Mouse (Mus musculus): Measurements from ENCODE around the gene Pigk.

The Pigk gene

GRCm38 (mm10) chr3:152855006-152855614, 141.2 kb downstream of the Pigk start:
- DNase-seq: no peak

GRCm38 (mm10) chr3:152856095-152856494, 142.2 kb downstream of the Pigk start:
- DNase-seq: no peak

GRCm38 (mm10) chr3:152861450-152861849, 147.6 kb downstream of the Pigk start:
- DNase-seq: no peak

- no peak for DNase-seq
These were observed 148.1 kb downstream of the Pigk start for GRCm38 (mm10) chr3:152861978-152862377.

- no peak for DNase-seq
These were observed 152.4 kb downstream of the Pigk start for GRCm38 (mm10) chr3:152866035-152866965.

DNA sequence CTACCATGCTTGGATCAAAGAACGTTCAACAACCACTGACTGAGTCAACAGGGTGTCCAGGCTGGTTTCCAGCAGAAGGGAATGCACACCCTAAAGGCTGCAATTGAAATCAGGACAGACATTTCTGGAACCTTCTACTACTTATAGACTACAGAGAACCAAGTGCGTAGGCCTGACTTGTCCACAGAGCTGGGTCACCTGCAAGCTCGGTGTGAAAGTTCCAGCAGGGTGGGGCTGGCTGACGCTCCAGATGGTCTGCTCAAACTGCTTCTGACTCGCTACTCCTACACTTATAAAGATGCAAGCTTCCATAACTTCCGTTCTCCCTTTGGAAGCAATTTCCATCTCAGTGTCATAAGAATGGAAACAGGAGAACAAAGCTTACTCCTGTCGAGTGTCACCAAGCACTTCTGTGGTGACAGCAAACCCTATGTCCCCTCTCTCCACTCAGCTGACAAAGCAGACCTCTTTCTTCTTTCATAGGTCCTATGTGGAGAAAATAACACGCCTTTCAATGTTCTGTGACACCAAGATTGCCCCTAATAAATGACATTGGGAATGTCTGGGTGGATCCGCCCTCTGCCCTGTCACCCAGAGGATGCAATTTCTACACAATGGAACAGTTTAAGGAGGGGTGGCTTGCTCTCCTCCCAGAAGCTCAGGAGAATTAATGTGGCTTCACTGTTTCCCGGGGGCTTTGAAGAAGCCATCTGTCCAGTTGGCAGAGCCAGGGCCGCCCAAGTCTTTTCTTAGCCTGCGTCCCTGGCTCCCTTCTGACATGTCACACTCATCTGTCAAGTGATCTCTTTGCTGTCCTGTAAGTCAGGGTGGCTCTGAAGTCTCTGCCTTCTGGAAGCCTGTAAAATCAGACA, 154.0 kb downstream of the Pigk start:
- no peak for DNase-seq

GRCm38 (mm10) chr3:152872054-152872453, 158.2 kb downstream of the Pigk start:
- no peak for DNase-seq

DNA sequence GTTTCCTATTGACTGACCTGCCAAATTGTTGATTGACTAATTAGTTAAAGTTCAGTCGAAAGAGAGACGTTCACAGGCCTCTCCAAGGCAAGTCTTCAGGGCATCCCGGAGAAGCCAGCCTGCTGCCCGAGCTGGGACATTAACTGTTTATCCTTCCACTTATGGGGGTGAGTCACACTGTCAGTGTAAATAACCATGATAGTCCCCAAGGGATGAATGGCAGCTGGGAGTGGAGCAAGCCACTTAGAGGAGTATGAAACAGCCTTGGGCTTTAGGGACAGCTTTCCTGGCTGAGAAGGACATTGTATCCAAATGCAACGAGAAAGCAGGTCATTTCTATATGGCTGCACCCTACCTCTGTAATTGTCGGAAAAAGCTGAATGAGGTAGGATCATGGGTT, 158.7 kb downstream of the Pigk start:
- DNase-seq: no peak

- no peak for DNase-seq
These were observed 160.8 kb downstream of the Pigk start for GRCm38 (mm10) chr3:152874431-152875355.

DNA sequence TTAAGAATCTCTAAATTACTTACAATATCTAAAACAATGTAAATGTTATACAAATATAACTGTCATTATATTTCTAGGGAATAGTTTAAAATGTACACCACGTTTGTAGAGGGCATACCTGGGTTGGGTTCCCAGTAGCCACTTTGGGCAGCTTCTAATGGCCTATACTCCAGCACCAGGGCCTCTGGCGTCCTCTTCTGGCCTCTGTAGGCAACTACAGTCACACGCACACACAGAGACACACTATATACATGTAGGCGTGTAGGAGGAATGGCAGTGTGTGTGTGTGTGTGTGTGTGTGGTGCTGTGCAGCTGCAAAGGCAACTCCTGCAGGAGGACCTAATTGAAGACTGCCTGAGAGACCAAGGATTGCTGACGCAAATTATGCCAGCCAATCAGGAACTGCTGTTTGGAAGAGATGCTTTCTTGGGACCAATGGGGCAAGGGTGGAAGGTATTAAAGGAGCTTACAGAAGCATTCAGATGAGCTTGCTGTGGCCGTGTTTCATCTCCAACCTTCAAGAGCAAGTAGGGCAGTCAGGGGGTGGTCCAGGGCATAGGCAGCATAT, 161.9 kb downstream of the Pigk start:
- DNase-seq: no peak

DNA sequence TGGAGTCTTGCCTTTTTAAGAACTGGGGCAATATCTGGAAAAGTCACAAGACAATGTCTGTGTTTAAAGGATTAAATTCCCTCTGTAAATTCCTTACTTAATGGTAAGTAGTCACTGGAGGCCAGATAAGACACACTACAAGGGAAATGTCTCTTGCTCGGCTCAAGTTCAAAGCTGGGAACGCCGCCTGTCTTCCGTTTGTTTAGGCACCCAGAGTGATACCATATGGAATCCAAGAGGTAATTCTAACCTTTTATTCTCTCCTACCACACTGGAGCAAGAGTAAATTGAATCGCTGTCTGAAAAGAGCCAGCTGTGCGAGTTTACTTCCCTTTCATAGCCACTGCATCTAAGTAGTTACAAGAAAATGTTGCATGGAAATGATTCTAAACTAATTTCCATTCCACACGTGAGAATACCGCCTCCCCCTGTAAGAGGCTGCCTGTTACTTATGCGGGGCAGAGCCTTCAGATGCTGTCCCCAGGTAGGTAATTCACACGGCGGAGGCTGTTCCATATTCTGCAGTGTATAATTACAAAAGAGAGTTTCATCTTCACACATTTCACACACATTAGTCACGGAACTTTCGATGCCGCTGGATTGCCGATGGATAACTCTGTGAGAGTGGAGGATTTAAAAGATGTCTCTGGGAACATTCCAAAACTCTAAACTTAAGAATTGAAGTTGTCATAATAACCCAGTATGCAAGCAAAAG, 166.4 kb downstream of the Pigk start:
- DNase-seq: no peak

DNA sequence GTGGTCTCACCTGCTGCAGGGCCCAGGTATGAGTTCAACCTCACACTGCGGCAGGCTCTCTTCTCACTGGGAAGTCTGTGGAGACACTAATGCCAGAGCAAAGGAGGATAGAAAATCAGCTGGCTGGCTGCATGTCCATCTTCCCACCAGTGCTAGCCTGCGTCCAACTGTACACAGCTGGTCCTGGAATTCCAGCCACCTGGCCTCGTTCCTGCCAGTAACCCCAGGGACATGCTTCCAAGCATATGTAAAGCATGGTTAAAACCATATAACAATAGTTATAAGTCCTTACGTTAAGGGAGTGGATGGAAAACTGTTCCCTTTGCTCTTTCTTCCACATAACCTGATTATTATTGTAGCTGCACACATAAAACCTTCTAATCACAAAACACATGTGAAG, 167.8 kb downstream of the Pigk start:
- DNase-seq: no peak

DNA sequence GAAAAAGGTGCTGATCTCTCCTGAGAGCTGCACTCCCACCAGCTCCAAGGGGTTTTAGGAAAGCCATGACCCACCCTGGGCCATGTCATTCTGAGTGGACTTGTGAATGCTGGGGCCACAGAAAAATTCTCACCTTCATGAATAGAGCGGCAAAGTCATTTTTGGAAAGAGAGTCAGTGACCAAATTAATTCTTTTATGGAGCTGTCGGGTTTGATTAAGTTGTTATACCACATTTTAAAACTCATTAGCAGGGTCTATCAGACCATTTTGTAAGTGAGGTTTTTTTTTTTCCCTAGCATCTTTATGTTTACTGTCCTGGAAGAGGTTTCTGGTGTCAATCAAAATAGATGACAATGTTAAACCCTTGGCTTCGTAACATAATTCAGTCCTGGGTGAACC, 169.7 kb downstream of the Pigk start:
- DNase-seq: no peak

DNA sequence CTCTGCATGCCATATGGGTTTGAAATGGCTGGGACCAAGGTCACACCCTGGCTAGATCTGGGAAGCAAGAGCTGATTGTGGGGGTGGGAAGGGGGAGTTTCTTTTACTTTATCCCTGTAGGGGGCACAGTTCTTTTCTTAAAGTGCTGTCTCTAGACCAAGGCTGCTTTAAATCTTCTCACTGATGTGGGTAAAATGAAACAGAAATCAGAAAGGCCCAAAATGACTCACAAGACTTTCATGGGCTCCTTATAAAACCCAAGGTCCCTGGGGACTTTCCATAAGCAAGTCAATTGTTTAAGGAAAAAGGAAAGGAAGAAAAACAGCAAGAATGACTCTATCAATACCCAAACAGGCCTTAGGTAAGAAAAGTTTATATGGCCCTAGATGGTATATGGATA, 172.8 kb downstream of the Pigk start:
- DNase-seq: no peak

- DNase-seq: no peak
These were observed 174.2 kb downstream of the Pigk start for GRCm38 (mm10) chr3:152888116-152888515.

- no peak for DNase-seq
These were observed 181.0 kb downstream of the Pigk start for GRCm38 (mm10) chr3:152894935-152895334.

GRCm38 (mm10) chr3:152896111-152896510, 182.2 kb downstream of the Pigk start:
- no peak for DNase-seq

DNA sequence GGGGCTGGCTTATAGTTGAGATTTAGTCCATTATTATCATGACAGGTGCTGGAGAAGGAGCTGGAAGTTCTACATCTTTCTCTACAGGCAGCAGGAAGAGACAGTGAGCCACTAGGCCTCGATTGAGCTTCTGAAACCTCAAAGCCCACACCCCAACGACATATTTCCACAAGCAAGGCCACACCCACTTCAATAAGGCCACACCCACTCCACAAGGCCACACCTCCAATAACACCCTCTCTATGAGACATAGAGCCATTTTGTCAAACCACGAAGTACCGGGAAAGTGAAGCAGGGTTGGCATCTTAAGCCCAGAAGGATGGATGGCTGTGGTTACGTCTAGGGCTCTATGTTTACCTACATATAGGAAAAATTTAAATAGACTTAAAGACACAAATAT, 183.3 kb downstream of the Pigk start:
- no peak for DNase-seq

DNA sequence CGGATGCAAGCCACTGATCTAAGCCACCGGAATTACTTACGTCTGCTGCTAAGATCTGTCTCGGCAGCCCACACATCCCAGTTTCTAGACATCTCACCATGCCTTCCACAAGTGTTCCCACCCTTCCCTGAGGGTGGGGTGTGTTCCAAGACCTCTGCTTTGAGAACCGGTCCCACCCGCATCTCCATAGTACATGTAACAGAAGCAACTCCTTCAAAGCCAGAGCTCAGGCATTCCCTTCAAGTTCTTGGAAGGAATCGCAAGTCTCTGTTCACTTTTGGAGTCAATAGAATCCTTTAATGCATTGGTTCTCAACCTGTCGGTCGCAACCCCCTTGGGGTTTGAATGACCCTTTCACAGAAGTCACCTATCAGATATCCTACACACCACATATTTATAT, 185.0 kb downstream of the Pigk start:
- no peak for DNase-seq

GRCm38 (mm10) chr3:152905026-152905425, 191.1 kb downstream of the Pigk start:
- no peak for DNase-seq

DNA sequence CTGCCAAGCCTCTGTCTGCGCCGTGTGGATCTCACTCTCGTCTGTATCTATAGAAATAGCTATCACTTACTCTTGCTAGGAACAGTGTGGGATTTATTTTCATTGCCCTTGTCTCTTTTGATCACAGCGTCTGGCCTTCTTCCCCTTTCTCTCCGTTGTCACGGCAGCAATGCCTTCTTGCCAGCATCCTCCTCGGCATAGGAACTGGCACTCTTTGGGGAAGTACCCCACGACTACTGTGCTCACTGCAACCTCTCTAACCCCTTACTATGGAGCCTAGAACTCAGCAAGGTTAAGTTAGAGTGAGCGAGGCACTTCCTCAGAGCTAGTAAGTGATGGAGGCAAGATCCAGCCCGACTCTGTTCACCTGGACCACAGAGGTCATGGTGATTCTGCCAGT, 191.9 kb downstream of the Pigk start:
- DNase-seq: no peak
